Mouse (Mus musculus): ENCODE results near the gene Slc25a21. TPM values are rescaled to one million over a fixed set of nuclear protein-coding genes. Genes with fewer than 3 reads are reported as not detected.

Gene Slc25a21
- total RNA-seq, 2 experiments from 2014 or later: 82.8 to 89.5 TPM

DNA sequence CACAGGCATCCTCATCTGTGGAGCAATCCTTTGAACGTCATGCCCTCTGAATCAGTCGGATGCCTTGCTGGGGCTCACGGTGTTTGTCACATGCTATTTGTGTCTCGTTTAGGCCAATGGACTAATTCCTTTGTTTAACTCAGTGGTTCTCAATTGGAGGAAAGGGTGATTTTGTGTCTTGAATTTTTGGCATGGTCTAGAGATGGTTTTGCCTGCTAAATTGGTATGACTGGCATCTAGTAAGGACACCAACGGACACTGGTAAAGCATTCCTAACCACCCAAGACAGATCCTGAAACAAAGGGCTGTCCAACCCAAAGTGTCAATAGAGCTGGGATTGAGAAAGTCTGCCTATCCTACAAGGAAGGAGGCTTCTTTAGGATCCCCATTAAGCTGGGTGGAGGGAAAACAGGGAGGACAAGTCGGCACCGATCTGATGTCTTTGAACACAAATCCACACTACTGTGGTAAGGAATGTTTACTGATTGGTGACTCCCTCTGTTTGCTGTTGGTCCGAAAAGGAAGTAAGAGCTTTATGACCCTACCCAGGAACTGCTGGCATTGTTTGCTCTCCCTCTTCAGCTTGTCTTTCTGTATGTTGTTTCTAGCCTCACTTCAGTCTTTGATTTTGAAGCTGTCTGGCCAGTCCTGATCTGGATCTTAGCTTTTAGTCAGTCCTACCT, 294.4 kb downstream of the Slc25a21 start:
- ATAC-seq (replicated peaks; ENCODE audit: low FRiP score, low TSS enrichment, poor library complexity, severe bottlenecking): no peak

DNA sequence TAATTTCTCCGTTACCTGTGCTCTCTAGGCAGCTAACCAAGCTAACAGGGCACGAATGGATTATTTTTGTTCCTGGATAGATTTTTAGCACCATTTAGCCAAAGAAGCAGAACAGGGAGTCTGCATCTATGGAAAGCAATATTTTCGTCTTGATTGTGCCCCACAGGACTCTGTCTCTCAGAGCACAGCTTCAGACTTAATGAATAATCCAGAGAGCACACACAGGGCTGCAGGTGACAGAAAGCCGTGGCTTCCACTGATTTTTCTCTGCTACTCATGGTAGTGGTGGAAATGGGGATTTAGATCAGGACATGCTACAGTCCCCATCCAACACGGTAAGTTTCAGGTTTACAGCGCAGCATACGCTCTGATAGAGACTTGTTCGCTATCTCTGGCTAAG, 299.3 kb downstream of the Slc25a21 start:
- no peak for ATAC-seq (replicated peaks; ENCODE audit: low FRiP score, low TSS enrichment, poor library complexity, severe bottlenecking)

DNA sequence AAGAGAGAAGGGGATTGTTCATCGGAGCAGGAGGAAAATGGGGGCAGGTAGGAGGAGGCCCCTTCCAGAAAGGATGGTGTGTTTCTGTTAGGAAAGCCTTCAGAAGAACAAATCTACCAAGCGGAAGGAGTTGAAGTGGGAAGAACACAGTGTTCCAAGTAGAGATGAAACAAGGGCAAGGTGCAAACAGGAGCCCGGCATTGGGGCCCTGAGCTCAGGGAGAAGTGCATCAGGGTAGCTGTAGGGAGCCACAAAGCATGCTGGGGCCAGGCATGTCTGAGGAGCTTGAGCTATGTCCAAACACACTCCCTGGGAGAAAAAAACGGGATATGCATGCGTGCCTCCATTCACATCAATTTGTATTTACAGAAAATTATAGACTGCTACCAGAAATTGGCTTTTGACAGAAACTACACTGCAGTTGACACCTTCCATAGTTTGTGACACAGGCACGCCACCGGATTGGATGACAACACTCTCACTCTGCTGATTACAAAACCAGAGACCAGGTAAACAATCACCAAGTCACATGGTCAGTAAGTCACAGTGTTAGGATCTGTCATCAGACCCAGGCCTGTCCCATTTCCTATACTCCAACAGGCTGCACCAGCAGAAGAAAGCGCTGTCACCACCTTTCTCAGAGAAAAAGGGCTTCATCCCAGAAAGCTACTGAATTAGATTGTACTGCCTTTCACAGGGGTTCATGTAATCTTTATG, 299.9 kb downstream of the Slc25a21 start:
- no peak for ATAC-seq (replicated peaks; ENCODE audit: low FRiP score, low TSS enrichment, poor library complexity, severe bottlenecking)

DNA sequence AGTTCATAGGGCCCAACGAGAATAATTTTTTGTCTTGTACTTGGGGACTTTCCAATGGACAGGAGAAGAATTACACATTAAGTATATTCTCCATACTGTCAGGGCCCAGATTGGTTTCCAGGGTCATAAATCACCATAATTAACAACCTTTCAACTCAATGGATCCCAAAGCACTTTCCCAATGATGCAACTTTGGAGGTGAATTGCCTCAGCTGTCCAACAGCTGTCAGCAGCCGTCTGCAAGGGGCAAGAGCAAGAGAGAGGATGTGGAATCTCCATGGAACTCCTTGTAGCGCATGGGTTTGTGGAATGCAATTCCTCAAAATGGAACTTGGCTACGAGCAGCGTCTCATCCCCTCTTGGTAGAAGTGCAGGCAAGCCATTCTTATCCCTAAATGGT, 302.3 kb downstream of the Slc25a21 start:
- ATAC-seq (replicated peaks; ENCODE audit: low FRiP score, low TSS enrichment, poor library complexity, severe bottlenecking): no peak

DNA sequence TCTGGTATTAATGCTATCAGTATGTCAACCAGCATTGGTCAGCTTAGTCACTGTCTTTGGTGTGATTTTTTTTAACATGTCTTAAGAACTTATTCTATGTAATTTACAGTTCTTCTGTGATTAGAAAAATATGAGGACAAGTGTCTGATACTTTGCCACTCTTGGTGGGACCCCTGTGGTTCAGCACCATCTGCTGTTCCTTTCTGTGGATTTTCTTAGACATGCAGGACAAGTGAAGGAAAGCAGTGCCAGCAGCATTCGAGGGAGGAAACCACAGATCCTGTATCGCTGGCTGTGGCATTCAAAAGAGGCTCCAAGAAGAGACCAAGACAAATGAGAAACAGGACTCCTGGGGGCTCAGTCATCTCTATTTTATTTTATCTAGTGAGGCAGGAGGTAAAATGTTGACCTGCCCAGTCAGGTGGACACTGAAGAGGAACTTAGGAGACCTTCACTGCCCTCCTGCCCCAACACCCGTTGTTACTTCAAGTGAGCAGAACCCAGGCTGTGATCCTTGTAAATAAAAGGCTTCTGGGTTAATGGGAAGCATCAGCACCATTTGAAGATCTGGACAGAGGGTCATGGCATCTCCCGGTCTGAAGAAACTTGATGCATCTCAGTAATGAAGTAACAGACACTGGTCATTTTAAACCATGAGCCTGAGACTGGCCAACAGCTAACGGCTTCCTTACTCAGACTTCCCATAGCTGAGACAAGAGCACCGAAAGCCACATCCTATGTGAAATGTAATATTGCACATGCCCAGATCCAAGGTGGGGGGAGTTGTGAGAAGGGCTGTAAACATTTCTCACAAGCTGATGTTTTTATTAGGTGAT, 306.2 kb downstream of the Slc25a21 start:
- ATAC-seq (replicated peaks; ENCODE audit: low FRiP score, low TSS enrichment, poor library complexity, severe bottlenecking): no peak

DNA sequence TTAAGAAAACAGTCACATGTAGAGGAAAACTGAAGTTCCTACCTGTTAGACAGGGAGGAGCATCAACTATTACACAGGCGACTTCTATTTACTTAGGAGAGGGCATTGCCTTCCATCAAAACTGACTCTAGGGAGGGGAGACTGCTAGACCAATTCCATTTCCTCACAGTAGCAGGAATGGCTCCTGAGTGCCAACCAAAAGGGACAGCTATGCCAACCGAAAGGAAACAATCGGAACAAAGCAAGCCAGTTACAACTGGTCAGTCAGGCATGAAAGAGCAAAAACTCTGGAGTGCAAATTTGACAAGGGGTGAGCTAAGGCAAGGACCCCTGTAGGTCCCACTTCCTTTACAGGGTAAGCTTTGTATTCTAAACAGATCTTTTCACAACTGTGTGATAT, 319.5 kb downstream of the Slc25a21 start:
- no peak for ATAC-seq (replicated peaks; ENCODE audit: low FRiP score, low TSS enrichment, poor library complexity, severe bottlenecking)

DNA sequence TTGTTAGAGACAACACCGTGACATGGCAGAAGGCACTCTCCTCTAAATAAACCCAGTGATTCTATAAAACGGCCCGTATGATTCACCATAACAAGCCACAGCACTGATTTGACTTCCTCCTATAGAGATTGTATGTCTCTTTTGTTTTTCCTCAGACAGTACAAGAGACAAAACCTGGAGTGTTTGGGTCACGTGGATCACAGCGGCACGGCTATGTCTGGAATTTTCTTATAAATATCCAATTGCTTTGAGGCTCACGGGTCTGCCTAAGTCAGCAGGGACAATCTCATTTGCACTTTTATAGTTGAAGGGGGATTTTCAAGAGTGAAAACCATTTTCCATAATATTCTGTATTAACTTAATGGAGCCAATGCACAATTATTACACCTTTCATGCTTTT, 320.7 kb downstream of the Slc25a21 start:
- ATAC-seq (replicated peaks; ENCODE audit: low FRiP score, low TSS enrichment, poor library complexity, severe bottlenecking): no peak

DNA sequence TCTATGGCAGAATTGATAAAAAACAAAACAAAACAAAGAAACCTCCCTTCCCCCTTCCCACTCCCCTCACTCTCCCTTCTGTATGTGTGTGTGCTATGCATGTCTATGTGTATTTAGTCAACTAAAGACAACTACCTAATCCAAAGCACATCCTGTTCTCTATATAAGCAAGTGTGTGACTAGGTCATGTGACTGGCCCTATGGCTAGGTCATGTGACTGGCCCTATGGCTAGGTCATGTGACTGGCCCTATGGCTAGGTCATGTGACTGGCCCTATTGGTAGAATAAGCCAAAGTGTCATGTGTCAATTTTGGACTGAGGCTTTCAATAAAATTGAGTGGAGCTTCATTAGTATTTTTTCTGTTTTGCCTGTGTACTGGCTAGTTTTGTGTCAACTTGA, 324.1 kb downstream of the Slc25a21 start:
- ATAC-seq (replicated peaks; ENCODE audit: low FRiP score, low TSS enrichment, poor library complexity, severe bottlenecking): no peak

DNA sequence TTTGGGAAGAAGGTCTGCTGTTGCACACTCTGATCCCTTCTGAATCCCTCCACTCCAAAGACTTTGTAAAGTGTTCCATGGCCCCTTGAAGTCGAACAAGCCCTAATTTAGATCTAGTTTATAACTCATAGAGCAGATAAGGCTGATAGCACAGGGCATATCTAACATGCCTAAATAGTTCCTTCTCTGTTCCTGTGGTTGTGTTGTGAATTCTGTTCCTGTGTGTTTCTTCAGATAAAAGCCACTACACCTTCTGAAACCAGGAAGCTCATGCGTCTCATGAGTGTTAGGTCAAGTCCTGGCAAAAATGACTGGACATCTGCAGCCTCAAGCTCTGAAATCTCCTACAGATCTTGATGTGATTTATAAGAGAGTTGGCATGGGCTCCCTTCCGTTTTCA, 326.7 kb downstream of the Slc25a21 start:
- ATAC-seq (replicated peaks; ENCODE audit: low FRiP score, low TSS enrichment, poor library complexity, severe bottlenecking): no peak

DNA sequence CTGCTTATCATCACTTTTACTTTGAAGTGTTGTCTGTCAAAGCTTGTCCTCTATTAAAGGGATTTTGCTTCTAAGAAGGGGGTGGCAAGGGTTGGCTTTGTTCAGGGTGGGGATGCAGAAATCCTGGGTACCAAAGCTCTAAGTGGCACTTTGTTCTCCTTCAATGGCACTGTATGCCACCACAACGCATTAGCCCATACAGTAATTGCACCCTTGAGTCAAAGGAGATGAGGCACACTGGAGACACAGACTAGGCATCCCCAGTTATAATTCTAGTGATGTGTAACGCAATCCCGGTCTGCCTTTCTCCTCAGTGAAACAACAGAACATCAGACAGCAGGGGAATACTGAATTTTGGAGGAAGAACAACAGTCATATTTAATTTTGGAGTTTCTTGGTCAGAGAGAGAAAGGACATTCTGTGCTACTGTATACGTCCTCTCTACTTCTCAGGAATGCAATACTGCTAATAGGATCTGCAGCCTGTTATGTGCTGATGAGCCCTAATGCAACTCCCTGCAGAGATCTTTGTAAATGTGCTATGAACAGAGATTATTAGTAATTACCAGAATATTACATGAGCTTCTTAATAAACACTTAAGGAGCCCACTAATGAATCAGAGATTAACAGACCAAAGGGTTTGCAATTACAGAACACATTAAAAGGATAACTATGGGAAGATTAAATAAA, 333.3 kb downstream of the Slc25a21 start:
- no peak for ATAC-seq (replicated peaks; ENCODE audit: low FRiP score, low TSS enrichment, poor library complexity, severe bottlenecking)

DNA sequence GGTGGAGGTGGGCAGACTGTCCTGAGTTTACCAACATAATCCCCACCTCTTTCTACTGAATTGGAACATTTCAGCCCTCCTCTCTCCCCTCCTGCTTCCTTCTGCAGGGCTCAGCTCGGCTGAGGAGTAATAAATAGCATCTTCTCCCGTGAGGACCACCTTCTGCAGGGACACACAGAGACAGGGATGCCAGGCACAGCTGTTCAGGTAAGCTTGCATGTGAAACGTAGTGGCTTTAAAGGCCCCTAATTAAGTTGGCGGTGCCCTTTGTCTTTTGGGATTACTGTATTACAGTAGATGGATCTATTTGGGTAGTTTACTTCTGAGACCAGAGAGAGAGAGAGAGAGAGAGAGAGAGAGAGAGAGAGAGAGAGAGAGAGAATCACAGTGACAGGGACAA, 344.6 kb downstream of the Slc25a21 start:
- no peak for ATAC-seq (replicated peaks; ENCODE audit: low FRiP score, low TSS enrichment, poor library complexity, severe bottlenecking)

DNA sequence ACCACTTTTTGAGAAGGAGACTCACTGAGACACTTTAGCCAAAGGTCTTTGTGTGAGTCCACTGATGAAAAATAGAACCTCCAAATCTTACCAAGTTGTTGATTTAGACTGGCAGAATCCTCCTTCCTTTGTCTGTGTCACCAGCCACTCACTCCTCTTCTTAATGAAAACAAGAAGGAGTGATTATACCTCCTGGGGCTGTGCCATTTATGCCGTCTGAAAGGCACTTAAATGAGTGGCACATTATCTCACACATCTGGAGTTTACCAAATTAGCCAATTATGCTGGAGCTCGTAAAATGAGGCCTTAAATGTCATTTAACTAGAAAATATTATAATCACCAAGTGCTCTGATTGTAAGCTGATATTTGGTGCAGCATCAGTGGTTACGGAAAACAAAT, 345.8 kb downstream of the Slc25a21 start:
- ATAC-seq (replicated peaks; ENCODE audit: low FRiP score, low TSS enrichment, poor library complexity, severe bottlenecking): no peak

DNA sequence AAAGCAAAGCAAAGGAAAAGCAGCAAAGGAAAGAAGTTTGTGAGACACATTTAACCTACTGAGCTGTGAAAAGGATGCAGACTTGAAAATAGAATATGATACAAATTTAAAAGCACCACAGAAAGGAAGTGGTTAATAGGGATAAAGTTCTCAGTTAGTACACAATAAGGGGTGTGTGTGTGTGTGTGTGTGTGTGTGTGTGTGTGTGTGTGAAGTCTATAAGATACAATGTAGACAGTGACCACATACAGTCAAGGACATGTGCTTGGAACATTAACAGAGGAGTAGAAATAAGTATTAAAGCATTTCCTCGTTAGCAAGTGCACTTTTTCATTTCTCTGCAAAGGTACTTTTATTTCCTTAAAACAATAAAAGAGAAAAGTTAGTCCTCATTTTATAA, 367.3 kb downstream of the Slc25a21 start:
- no peak for ATAC-seq (replicated peaks; ENCODE audit: low FRiP score, low TSS enrichment, poor library complexity, severe bottlenecking)

DNA sequence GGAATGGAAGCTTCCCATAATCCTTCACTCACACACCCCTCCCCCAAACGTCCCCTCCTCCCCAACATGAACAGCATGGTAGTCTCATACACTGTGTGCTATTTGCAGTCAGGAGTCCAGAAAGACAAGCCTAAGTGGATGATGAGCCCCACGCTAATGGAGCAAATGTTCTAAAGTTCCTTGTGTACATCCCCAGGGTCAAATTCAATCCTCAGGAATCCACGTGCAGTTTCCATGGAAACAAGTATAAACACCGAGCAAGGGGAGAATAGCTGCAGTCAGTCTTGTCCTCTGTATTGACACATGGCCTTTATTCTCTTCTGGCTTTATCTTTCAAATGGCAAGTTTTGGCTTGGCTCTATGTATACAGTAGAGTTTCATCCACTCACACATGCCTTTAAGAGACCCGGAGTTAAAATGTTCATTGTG, 367.8 kb downstream of the Slc25a21 start:
- no peak for ATAC-seq (replicated peaks; ENCODE audit: low FRiP score, low TSS enrichment, poor library complexity, severe bottlenecking)

DNA sequence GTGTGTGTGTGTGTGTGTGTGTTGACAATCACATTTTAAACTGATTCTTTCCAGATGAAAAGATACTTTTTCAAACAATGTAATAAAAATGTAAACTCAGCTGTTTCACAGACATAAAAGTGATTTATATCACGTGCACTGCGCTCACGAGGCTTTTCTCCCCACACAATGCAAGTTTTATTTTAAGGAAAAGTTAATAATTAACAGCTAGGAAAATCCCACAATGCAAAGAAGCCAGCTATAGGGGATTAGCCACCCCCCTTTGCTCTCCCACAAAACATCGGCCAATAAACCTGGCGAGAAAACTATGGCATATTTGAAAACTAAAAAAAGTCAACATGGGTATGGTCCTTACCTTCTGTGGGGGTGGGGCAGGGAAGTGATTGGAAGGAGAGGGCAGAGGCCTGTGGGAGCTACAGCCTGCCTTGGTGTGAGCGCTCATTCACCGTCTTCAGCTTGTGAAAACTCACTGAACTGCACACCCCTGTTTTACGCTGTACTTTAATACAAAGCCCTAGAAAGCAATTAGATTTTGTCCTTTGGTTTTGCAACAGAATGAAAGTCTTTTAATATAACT, 369.4 kb downstream of the Slc25a21 start:
- ATAC-seq (replicated peaks; ENCODE audit: low FRiP score, low TSS enrichment, poor library complexity, severe bottlenecking): no peak

DNA sequence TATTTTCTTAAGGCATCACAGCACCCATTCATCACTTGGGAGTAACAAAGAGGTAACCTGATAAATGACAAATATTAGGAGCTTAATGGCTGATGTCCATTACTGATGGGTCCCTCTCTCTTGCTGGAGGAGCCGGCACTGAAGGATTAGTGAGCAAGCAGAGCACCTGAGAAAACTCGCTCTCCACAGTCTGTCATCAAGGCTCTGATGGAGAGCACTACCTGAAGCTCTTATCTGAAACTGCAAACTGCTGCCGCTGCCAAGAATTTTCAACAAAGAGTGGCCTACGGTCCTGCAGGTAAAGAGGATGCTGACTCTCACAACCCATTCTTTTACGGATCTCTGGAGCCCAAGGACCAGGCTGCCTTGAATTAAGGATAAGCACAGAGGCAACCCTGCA, 372.6 kb downstream of the Slc25a21 start:
- no peak for ATAC-seq (replicated peaks; ENCODE audit: low FRiP score, low TSS enrichment, poor library complexity, severe bottlenecking)

DNA sequence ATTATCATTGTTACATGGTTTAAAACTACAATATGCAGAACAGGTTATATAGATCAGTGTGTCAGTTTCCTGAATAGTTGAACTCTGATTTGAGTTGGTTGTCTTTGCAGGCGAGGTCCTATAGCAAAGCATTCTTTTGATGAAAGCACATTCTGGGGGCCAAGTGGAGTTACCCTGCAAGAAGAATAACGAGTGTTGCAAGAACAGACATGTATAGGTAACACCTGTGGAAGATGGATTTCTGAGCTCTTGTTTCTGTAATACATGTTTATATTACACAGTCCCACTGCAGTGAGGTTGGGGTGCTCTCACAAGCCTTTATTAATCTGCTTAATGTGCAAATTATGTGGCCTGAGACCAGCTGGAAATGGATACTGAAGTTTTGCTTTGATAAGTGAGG, 375.1 kb downstream of the Slc25a21 start:
- ATAC-seq (replicated peaks; ENCODE audit: low FRiP score, low TSS enrichment, poor library complexity, severe bottlenecking): no peak

DNA sequence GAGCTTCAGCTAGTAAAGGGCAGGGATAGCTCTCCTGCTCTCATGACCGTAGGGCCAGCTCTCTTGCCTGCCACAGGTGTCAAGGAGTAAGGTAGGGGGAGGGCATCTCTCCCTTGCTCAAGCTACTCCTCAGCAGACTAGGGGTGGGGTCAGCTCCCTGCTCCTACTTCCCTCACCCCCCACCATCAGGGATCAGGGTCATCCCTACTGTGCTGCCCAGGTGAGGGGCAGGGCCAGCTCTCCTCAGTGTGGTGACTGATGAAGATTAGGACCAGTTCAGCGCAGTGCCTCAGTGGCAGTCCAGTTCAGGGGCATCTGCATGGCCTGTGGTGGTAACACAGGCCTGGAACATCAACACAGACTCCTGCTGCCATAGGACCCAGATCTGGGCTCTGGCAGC, 376.7 kb downstream of the Slc25a21 start:
- no peak for ATAC-seq (replicated peaks; ENCODE audit: low FRiP score, low TSS enrichment, poor library complexity, severe bottlenecking)

DNA sequence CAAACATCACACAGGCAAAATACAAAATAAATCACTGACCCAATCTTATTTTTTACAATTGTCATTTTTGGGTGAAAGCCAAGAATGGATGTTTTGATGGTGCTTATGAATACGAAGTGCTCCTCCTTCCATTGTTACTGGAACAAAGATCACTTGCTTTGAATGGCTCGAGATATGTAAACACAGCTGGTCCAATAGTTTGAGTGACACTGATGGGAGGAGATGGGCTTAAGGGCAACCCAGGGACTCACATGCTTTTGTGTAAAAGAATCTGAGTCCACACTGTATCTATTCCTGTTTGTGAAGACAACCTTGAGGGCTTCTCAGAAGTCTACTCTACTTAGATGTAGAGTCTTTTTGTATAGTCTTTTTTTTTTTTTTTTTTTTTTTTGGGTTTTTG, 389.8 kb downstream of the Slc25a21 start:
- ATAC-seq (replicated peaks; ENCODE audit: low FRiP score, low TSS enrichment, poor library complexity, severe bottlenecking): no peak

DNA sequence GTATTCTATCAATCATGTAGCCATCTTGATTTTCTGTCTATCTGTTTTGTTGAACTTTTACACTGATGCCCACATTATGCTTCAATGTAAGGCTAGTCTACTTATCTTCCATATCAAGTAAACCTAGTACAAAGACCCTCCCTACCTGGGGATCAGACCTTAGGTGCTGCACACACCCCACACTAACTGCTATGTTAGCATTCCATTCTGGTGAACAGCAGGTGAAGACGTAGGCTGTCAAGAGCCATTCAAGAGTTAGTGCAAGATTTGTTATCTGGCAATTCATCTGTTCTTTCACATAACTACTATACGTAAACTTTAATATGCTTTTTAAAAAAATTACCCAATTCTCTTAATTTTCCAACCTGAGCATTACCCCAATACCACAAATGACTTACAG, 390.2 kb downstream of the Slc25a21 start:
- ATAC-seq (replicated peaks; ENCODE audit: low FRiP score, low TSS enrichment, poor library complexity, severe bottlenecking): no peak
